Mouse (Mus musculus): ENCODE results near the gene Megf8. TPM values are rescaled to one million over a fixed set of nuclear protein-coding genes. Genes with fewer than 3 reads are reported as not detected.

Gene Megf8
- total RNA-seq (2022) = 10 to 100 TPM; 33.9 to 35.8 (median 34.8) TPM

- peak; percentile 98 for DNase-seq (ENCODE audit: low spot score)
Measured at GRCm38 (mm10) chr7:25316532-25317445, at the start of gene Megf8. Megf8 (plus strand) TSS chr7:25317164.

- peak; percentile 99 for DNase-seq (ENCODE audit: low spot score)
Measured at GRCm38 (mm10) chr7:25267301-25267750, 49.6 kb upstream of the Megf8 start, which contains the start of gene Cic. Cic (plus strand) TSS chr7:25267704.

- DNase-seq (ENCODE audit: low spot score) = peak; percentile 100
Measured at GRCm38 (mm10) chr7:25267751-25268463, 49.1 kb upstream of the Megf8 start.

- no peak for DNase-seq (ENCODE audit: low spot score)
Measured at GRCm38 (mm10) chr7:25268588-25268987, 48.4 kb upstream of the Megf8 start.

GRCm38 (mm10) chr7:25269029-25269428 lies 47.9 kb upstream of the Megf8 start:
- DNase-seq (ENCODE audit: low spot score) = no peak

GRCm38 (mm10) chr7:25269545-25270271 lies 47.3 kb upstream of the Megf8 start:
- DNase-seq (ENCODE audit: low spot score) = no peak

GRCm38 (mm10) chr7:25270652-25271633 lies 46.0 kb upstream of the Megf8 start:
- DNase-seq (ENCODE audit: low spot score) = no peak

GRCm38 (mm10) chr7:25271651-25272444 lies 45.1 kb upstream of the Megf8 start:
- DNase-seq (ENCODE audit: low spot score) = no peak

GRCm38 (mm10) chr7:25272445-25273258 lies 44.3 kb upstream of the Megf8 start:
- no peak for DNase-seq (ENCODE audit: low spot score)

GRCm38 (mm10) chr7:25273259-25274241 lies 43.4 kb upstream of the Megf8 start:
- no peak for DNase-seq (ENCODE audit: low spot score)

GRCm38 (mm10) chr7:25274571-25274970 lies 42.4 kb upstream of the Megf8 start:
- DNase-seq (ENCODE audit: low spot score) = no peak

- DNase-seq (ENCODE audit: low spot score) = no peak
Measured at GRCm38 (mm10) chr7:25274996-25275395, 42.0 kb upstream of the Megf8 start.

GRCm38 (mm10) chr7:25275555-25276298 lies 41.2 kb upstream of the Megf8 start:
- no peak for DNase-seq (ENCODE audit: low spot score)

- DNase-seq (ENCODE audit: low spot score) = no peak
Measured at GRCm38 (mm10) chr7:25277405-25277804, 39.6 kb upstream of the Megf8 start.

GRCm38 (mm10) chr7:25277998-25278340 lies 39.0 kb upstream of the Megf8 start:
- no peak for DNase-seq (ENCODE audit: low spot score)

- DNase-seq (ENCODE audit: low spot score) = peak; percentile 85
Measured at GRCm38 (mm10) chr7:25278341-25279075, 38.5 kb upstream of the Megf8 start.

Measured in heart, adult 8-10 months (tissue).